1 mouse cellular context compared by ENCODE assay signal in the genomic region with DNA sequence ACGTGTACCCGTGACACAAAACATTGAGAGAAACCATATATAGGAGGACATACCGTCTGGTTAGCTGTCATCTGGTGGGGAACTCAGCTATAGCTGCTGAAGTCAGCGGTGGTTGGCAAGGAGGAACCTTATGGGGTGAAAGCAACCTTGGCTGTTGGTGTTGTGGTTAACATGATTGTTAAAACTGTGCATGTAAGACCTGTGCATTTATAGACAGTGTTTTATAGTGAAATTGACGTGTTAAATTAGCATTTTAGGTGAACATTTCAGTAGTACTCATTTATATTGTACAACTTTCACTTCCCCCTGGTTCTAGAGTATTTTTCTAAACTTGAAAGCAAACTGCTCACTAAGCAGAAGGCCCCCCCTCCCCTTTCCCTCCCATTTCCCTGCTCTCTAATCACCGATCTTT.
TF ChIP-seq lines count a peak whose summit lies in the region.

No protein-coding gene starts in this region.

TF ChIP-seq in CH12.LX, 34 proteins besides CTCF, POLR2A, EP300 and RAD21 (continued from another document):
- TF ChIP-seq MYC (IDR thresholded peaks at IDR 0.05; ENCODE audit: low read depth, low read length) (peak; percentile 44; the same call in 1 of the 2 replicates), MEF2A (IDR thresholded peaks at IDR 0.05; ENCODE audit: borderline replicate concordance, low read depth, low read length) (0 out of 2 replicates have a peak, but pooled peaks have one; percentile 25), GABPA (IDR thresholded peaks at IDR 0.05; ENCODE audit: insufficient replicate concordance, low read depth, low read length) (no peak), MAFK (IDR thresholded peaks at IDR 0.05; ENCODE audit: insufficient replicate concordance, low read length) (peak; percentile 52; the same call in 1 of the 2 replicates), USF2 (conservative IDR thresholded peaks at IDR 0.05; ENCODE audit: low read depth, low read length) (no peak), JUND (conservative IDR thresholded peaks at IDR 0.05; ENCODE audit: low read depth, low read length) (peak; percentile 27; the same call in 1 of the 2 replicates)
